Mouse (Mus musculus) kidney, adult 2 months (tissue): ENCODE data around the gene Ercc1. TPM values are rescaled to one million over a fixed set of nuclear protein-coding genes. Genes with fewer than 3 reads are reported as not detected.

Experiments used
- DNase-seq: peaks from one replicate; pipeline ENCODE4 v3.0.0; 2021
- H3K27ac ChIP-seq: fragments of 200-500 bp; 2 replicates; pipeline ENCODE4 v1.5.1; 2012; ENCODE audit warnings: low read depth, low read length, control low read depth, inconsistent platforms; ENCODE audit not compliant: insufficient read depth
- H3K27me3 ChIP-seq: fragments of 200-500 bp; replicated peaks from 2 replicates; pipeline ENCODE4 v1.6.1; 2012; ENCODE audit warnings: mild to moderate bottlenecking, moderate library complexity, low read length, inconsistent platforms; ENCODE audit not compliant: control insufficient read depth, insufficient read depth
- H3K36me3 ChIP-seq: fragments of 200-500 bp; 2 replicates; pipeline ENCODE4 v1.6.1; 2012; ENCODE audit warnings: mild to moderate bottlenecking, moderate library complexity, low read length, inconsistent platforms; ENCODE audit not compliant: control insufficient read depth, insufficient read depth
- H3K4me1 ChIP-seq: fragments of 200-500 bp; 2 replicates; pipeline ENCODE4 v1.6.1; 2011; ENCODE audit warnings: low read length; ENCODE audit not compliant: control insufficient read depth, insufficient read depth
- H3K4me3 ChIP-seq: fragments of 200-500 bp; 2 replicates; pipeline ENCODE4 v1.5.1; 2011; ENCODE audit warnings: mild to moderate bottlenecking, low read depth, low read length, control low read depth; ENCODE audit not compliant: insufficient read depth
- CTCF ChIP-seq: fragments of 200-500 bp; conservative IDR thresholded peaks from 2 replicates; pipeline ENCODE4 v1.5.1; 2011; ENCODE audit warnings: low read depth, mild to moderate bottlenecking, control low read depth, low read length, moderate library complexity, mixed read lengths; ENCODE audit not compliant: insufficient read depth, insufficient read length
- POLR2A ChIP-seq: fragments of 200-500 bp; IDR thresholded peaks from one replicate; pipeline ENCODE4 v1.6.1; 2011; ENCODE audit warnings: low read depth, low read length, control low read depth
- WGBS: fragments of 180-500 bp; shearing (Covaris S2); methylation state at CpG from one replicate; pipeline ENCODE4 v1.1.7; 2018; 5-methylcytosine and 5-hydroxymethylcytosine counted together
- polyA plus RNA-seq: library from polyadenylated mRNA; depleted of rRNA; stranded (reverse); fragments of >200 nt; gene quantifications from 2 replicates; pipeline ENCODE4 v1.2.3, GENCODE M21; 2012

Gene Ercc1
- polyA plus RNA-seq, 1 experiment, result 27.6 TPM

GRCm38 (mm10) chr7:19305796-19306765 lies 38.5 kb upstream of the Ercc1 start:
- no peak for TF ChIP-seq CTCF
- TF ChIP-seq POLR2A, result no peak
- H3K4me1 ChIP-seq, result peaks cover 6% of the 10 kb centered on the region; the same call in 1 of the 2 replicates
- H3K27ac ChIP-seq, result no peak overlapping the region
- H3K4me3 ChIP-seq, result no peak overlapping the region
- DNase-seq, result no peak
- H3K27me3 ChIP-seq, result no peaks in the 10 kb centered on the region
- no peaks in the 10 kb centered on the region for H3K36me3 ChIP-seq
- WGBS, result 54% methylated on average over 16 of the region's 16 CpGs

- no peak for DNase-seq
- H3K4me3 ChIP-seq, result no peak overlapping the region
- no peaks in the 10 kb centered on the region for H3K36me3 ChIP-seq
- WGBS, result 74% methylated on average over 25 of the region's 25 CpGs
- H3K4me1 ChIP-seq, result peaks cover 4% of the 10 kb centered on the region; the same call in 1 of the 2 replicates
- TF ChIP-seq POLR2A (no peak), CTCF (no peak)
- H3K27me3 ChIP-seq, result no peaks in the 10 kb centered on the region
- no peak overlapping the region for H3K27ac ChIP-seq
Measured at GRCm38 (mm10) chr7:19306819-19307738, 37.5 kb upstream of the Ercc1 start.

- DNase-seq, result peak; percentile 83
Measured at GRCm38 (mm10) chr7:19307739-19308453, 36.7 kb upstream of the Ercc1 start.

GRCm38 (mm10) chr7:19308454-19309277 lies 35.9 kb upstream of the Ercc1 start:
- WGBS, result under 1% methylated on average over 58 of the region's 58 CpGs
- Histone ChIP-seq H3K27ac (peak overlapping the region; percentile 77), H3K4me1 (peaks cover 4% of the 10 kb centered on the region; the same call in 1 of the 2 replicates), H3K4me3 (peak overlapping the region; percentile 66), H3K36me3 (no peaks in the 10 kb centered on the region), H3K27me3 (no peaks in the 10 kb centered on the region)
- TF ChIP-seq CTCF (no peak), POLR2A (no peak)
- peak; percentile 97 for DNase-seq

More at GRCm38 (mm10) chr7:19307739-19308453, 36.7 kb upstream of the Ercc1 start:
- peak overlapping the region; percentile 66 for H3K4me3 ChIP-seq
- H3K36me3 ChIP-seq, result no peaks in the 10 kb centered on the region
- WGBS, result 4% methylated on average over 18 of the region's 18 CpGs
- H3K27me3 ChIP-seq, result no peaks in the 10 kb centered on the region
- H3K4me1 ChIP-seq, result peaks cover 4% of the 10 kb centered on the region; the same call in 1 of the 2 replicates
- TF ChIP-seq POLR2A (no peak), CTCF (no peak)
- H3K27ac ChIP-seq, result peak overlapping the region; percentile 77

GRCm38 (mm10) chr7:19309278-19309883 lies 35.2 kb upstream of the Ercc1 start:
- Histone ChIP-seq H3K36me3 (no peaks in the 10 kb centered on the region), H3K27ac (no peak overlapping the region), H3K27me3 (no peaks in the 10 kb centered on the region), H3K4me3 (peak overlapping the region; percentile 56), H3K4me1 (peaks cover 4% of the 10 kb centered on the region; the same call in 1 of the 2 replicates)
- WGBS, result under 1% methylated on average over 48 of the region's 48 CpGs
- no peak for DNase-seq
- TF ChIP-seq POLR2A (no peak), CTCF (no peak)
